Mouse (Mus musculus): Measurements from ENCODE around the gene Bach1.

Gene Bach1

DNA sequence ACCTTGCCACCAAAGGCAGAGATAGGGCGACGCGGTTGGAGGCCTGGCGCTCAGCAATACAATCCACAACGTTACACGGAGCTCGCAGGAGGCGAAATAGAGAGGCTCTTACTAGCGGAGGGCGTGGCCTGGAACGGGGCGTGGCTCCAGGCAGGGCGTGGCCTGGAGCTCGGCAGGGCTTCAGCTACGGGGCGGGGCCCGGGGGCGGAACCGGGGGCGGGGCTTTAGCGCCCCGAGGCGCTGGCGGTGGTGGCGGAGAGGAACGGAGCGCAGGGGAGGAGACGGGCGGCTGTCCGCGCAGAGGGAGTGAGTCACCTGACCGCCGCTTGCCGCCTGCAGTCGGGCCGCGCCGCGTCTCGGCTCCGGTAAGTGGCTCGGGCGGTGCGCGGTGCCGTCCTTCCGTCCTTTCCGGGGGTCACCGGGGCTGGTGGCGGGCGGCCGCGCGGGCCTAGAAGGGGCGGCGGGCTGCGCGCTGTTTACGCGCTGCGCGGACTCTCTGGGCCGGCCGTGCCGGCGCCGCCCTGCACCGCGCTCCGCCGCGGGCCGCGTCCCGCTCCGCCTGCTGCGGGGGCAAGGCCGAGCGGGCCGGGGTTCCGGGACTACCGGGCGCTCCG is at the start of gene Bach1:
Bach1 (plus strand) TSS at position 254 of the 614 bp plus-strand sequence.
- peak; percentile 89 to 92 for DNase-seq (ENCODE audit: low spot score in 2 of 2)

DNA sequence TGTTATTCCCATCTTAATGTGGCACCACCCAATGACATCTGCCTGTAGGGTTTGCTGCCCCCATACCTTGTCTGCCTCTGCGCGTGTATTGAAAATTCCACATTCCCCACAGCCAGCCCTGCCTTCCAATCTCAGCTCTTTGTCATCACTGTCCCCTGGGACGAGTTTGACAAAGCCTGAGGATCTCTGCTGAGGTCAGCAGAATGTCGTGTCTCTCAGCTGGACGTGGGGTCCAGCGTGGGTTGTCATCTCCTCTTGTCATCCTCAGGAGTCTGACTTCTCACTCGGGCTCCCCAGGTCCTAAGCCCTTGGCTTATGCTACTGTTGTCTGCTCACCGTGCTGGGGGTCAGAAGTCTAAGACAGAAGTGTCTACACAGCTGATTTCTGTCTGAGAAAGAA is 46.4 kb upstream of the Bach1 start:
- DNase-seq (ENCODE audit: low spot score in 2 of 2), result no peak

DNA sequence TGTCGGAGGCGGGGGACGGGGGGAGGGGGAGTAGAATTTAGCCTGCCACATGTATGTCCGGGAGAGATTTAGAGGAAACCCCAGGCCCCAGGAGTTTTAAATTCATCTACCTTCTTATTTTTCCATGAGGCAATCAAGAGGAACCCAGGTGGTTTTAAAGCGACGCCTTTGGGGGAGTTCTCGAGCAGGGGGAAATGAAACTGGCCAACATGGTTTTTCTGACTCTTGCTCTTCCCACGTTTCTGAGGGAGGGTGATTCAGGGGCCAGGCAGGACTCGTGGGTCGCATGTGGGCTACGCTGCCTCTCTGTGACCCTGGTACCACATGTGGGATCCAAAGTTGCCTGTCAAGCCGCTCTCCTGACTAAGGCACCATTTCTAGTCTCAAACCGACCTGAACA is 45.8 kb upstream of the Bach1 start:
- DNase-seq (ENCODE audit: low spot score in 2 of 2), result no peak

DNA sequence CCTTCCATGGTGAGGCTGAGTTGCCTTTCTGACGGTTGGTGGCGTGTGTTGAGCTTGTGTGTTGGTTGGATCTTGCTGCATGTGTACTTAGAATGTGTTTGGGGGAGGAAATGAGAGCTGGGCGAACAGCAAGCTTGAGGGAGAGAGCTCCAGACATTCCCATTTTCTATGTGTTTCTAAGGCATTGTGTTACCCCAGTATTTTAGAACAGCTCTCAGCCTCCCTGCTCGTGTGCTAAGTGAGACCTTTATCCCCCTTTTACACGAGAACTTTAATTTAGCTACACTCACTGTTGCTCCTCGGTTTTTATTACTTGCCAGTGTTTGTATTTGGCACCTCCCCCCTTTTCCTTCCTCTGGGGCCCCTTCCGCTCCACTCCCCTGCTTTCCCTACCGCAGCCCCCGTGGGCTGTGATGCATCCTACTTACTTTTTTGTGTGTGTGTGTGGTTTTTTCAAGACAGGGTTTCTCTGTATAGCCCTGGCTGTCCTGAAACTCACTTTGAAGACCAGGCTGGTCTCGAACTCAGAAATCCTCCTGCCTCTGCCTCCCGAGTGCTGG is 44.6 kb upstream of the Bach1 start:
- no peak for DNase-seq (ENCODE audit: low spot score in 2 of 2)

DNA sequence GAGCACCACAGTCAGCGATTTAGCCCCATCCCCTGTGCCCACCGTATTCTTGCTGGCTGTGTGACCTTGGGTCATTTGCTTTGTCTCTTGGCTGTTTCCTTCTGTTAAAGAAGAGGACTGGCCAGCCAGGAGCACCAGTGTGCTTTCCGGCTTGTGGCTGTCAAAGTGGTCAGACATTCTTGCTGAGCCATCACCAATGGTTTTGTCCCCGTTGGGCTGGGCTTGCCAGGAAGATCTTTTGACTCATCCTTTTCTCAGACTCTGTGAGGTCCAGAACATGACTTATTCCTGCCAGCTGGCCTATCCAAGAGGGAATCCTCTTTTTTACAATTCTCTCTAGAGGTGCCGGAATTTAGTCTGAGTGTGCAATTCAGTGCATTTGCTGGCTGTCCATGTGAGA is 43.7 kb upstream of the Bach1 start:
- DNase-seq (ENCODE audit: low spot score in 2 of 2), result peak; percentile 15 to 38

DNA sequence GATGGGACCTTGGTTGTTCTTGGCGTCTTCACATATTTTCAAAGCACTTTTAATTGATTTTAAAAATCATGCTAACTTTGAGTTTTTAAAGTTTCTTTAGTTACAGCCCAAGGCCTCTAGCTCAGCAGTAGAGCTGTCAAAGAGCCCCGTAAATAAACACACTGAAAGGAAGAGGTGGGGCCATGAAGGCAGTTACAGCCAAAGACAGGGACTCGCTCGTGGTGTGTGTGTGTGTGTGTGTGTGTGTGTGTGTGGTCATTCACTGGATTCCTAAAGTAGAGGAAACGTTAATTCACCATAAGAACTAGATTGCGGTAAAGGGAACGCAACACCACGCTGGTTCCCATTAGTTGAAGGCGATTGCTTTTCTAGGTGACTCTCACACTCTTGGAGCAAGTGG is 43.2 kb upstream of the Bach1 start:
- no peak for DNase-seq (ENCODE audit: low spot score in 2 of 2)

DNA sequence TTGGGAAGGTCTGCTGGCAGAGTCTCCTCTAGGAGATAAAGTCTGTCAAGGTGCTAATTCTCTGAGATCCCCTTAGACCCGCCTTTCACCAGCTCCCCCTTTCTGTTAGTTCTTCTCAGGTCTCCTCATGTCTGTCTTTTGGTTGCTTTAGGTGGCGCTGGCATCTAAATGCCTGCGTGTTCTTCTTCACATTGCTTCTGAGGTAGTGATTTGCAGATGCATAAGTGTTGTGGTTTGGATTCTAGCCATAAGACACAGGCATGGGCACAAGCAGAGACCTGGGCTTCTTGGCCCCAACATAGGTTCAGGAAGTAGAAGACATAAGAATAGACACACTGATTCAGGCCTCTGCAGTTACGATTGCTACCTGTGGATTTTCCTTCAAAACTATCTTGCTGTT is 42.0 kb upstream of the Bach1 start:
- no peak for DNase-seq (ENCODE audit: low spot score in 2 of 2)

DNA sequence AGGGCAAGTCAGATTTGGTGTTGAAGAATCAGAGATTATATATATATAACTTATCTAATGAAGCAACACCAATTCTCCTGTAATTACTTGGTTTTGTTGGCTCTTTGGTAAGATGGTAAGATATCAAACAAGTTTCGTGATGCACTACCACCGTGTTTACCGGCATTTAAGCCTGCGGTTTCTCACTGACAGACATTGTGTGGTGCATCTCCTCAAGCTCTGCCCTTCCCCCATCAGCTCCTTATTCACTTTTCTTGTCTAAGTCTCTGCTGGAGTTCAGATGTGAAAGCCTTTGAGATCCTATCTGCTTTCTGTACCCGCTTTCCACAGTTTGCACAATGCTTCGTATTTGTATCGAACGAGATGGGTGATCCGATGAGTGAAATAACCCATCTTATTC is 41.5 kb upstream of the Bach1 start:
- no peak for DNase-seq (ENCODE audit: low spot score in 2 of 2)

DNA sequence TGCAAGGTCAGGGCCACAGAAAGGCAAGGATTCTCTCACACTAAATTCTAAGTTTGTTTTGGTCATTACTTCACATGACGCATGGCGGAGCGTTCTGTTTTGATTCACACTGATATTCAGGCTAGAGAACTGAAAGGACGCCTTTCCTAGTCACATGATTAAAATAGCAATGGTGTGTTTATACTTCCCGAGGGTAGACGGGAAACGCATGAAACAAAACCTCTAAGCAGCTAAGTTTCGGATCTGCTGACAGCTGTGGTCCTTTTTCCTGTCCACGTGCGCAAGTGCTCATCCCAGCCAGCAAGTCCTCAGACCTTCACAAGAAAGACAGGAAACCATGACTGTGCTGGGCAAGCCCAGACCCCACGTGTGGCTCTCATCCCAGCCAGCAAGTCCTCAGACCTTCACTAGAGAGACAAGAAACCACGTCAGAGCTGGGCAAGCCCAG is 37.7 kb upstream of the Bach1 start:
- peak; percentile 76 to 86 for DNase-seq (ENCODE audit: low spot score in 2 of 2)

DNA sequence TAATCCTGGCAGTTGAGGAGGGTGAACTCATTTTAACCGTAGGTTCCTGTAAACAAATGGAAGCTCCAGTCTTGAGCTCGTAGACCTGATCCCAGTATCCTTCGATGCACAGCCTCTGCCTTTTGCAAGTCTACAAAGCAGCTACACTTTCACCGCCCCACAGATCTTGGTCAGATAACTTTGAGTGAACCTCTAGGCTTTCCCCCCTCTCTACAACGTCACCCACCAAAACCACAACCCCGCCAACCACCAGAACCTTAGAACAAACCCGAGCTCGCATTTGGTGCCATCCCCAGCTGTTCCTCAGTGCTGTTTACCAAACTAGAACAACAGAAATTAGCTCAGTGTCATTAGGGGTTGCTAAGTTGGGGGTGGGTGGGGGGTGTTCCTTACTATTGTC is 37.1 kb upstream of the Bach1 start:
- DNase-seq (ENCODE audit: low spot score in 2 of 2), result no peak

DNA sequence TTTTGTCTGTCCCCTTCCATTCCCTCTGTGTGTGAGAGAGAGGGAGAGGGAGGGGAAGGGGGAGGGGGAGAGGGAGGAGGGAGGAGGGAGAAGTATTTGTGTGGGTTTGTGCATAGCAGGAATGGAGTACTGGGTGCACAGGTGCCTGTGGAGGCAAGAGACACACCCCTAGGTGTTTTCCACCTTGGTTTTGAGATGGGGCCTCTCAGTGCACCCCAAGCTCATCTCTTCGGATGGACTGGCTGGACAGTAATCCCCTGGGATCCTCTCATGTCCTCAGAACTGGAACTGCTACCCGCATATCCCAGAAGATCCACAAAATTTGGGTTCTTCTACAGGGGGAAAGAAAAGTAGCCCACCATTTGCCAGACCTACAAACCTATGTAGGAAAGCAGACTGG is 36.2 kb upstream of the Bach1 start:
- DNase-seq (ENCODE audit: low spot score in 2 of 2), result no peak

DNA sequence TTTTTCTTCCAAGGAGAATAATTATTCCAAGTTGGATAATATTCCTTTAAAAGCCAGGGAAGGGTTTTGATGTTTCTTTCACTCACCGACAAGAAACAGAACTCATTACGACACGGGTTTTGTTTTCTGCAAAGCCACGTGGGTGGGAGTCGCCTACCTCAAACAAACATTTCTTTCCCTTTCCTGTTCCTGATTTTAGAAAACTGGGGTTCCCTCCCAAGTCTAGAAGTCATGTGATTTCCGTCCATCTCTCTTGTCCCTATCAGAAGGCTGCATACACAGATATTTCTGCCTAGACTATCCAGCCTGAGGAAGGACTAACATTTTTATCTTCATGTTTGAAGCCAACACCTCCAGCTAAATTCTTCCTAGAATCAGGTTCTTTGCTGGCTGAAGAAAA is 34.9 kb upstream of the Bach1 start:
- peak; percentile 66 to 79 for DNase-seq (ENCODE audit: low spot score in 2 of 2)

DNA sequence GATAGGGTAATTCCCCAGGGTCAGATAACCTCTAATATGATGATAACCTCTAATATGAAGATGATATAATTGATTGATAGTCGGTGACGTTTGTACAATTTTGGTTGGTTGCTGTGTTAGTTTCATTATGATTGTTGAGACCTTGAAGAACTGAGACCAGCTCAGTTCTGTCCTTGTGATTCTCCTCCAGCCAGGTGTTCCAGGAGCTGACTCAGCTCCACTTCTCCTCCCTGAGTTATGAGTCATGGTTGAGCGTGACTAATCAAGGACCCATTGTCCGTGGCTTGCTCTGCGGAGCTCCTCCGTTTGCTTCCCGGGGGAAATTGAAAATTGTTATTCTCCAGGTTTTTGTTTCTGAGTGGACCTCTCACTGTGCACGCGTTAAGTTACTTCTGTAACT is 33.5 kb upstream of the Bach1 start:
- no peak for DNase-seq (ENCODE audit: low spot score in 2 of 2)

DNA sequence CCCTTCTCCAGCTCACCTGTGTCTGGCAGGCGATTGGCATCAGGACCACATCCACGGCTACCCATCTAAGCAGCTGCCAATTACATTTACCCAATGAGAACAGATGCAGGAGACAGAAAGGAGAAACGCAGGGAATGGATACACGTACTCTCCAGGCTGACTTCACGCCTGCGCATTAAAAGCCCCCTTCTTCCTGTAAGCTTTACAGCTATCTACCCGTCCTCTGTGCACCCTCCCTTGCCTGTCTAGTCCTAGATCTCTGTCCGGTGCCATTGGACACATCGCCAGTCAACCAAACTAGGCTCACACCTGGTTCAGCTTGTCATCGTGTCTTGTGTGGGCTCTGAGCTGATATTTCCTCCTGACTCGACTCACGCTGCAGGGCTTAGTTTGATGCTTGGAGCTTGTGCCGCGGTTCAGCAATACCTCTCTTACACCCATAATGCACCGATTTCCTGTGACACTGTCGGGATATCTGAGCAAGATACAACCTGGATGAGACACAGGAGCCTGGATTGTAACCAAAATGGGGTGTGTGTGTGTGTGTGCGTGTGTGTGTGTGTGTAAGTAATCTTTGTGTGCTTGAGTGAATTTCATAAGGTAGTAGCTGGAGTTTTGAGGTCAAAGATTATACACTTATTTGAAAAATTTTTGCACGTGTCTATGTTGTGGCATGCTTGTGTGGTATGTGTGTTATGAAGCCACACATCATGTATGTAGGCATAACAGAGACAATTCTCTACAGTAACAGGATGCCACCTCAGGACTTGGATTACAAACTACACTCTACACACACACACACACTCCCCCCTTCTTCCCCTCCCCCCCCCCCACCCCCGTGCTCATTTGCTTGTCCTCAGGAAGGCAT is 32.8 kb upstream of the Bach1 start:
- no peak for DNase-seq (ENCODE audit: low spot score in 2 of 2)

DNA sequence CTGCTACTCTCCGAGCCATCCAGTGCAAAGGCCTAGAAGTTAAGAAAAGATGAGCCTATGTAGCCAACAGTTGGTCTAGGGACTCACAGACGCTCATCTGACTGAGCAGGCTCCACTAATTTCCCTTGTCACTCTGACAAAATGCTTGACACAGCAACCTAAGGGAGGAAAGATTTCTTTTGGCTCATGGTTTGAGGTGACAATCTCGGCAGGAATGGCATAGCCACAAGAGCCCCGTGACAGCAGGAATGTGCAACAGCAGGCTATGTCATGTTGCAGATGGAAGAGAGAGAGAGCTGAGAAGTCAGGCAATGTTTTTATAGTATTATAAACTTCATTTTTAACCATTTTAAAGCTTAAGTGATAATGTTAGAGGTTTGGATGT is 32.1 kb upstream of the Bach1 start:
- DNase-seq (ENCODE audit: low spot score in 2 of 2), result no peak

DNA sequence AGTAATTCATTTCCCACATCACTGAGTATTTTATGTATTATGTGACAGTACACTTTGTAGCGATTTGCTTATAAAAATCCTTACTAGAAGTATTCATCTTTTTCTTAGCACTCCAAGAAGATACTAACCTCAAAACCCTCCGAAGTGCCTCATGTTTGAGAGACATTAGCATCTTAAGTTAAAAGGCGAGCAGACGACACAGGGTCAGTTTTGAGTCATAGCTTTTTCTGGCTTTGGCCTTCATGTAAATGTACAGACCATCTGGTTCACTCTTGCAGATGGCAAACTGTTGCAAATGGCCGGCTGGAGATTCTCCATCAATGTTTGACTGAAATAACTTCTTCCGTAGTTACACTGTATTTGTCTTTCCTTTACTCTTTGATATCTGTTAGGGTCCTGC is 30.7 kb upstream of the Bach1 start:
- no peak for DNase-seq (ENCODE audit: low spot score in 2 of 2)

DNA sequence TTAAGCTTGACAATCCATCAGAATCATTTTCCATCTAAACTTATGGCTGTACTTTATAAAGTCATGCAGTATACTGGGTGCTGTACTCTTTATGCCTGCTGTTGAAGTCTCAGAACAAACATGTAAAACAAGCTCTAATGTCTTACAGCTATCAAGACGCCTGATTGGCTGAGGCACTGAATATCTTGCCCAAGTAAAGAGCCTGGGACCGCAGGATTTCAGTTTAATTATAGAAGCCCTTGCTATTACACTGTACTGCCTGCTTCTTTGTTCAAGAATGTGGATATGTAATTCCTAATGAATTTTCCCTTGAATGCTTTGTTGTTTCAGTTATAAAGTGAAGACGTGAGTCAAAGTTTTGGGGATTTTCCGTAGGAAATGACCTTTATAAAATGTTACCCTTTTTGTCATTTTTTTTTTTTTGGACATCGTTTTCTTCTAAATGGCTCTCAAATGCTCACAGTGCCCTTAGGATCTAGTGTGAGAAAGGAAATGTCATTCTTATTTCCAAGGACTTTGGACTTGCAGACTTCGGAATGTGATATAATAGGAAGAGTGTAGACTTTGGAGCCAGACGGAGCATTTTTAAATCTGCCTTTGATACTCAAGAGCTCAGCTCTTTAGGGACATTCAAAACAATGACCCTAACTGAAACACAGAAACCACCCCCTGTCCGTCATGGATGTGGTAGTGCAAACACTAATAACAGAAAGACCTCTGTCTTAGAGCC is 28.5 kb upstream of the Bach1 start:
- DNase-seq (ENCODE audit: low spot score in 2 of 2), result no peak

DNA sequence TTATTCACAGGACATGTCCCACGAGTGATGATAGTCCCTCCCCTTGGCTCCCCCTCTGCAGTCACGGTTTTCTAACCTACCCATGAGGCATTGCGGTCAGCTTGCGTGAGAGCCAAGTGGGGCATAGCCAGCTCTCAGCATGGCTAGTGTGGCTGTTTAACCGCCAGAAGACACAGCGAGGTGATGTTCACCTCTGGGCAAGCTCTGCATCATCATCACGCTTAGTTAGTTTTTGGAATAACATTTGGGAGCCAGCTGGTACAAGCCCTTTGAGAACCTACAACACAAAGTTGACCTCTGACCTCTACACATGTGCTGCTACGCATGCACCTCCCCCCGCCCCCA is 28.0 kb upstream of the Bach1 start:
- no peak for DNase-seq (ENCODE audit: low spot score in 2 of 2)

DNA sequence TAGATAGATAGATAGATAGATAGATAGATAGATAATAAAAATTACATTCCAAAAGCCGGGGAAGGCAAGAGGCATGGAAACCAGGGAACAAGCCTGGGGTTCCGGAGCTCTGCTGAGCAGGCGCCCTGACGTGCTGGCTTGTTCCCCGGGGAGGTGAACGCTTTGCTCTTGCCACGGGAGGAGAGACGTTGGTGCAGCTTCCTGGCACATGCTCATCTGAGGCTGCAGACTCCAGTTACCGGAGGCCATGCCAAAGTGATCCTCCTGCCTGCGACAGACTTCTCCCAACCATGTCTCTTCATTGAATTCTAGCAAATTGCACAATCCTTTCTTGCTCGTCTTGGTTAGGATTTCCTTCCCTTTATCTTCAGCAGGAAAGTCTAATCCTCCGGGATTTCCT is 27.4 kb upstream of the Bach1 start:
- peak in 1 of 2 experiments; percentile 6 for DNase-seq (ENCODE audit: low spot score in 2 of 2)

DNA sequence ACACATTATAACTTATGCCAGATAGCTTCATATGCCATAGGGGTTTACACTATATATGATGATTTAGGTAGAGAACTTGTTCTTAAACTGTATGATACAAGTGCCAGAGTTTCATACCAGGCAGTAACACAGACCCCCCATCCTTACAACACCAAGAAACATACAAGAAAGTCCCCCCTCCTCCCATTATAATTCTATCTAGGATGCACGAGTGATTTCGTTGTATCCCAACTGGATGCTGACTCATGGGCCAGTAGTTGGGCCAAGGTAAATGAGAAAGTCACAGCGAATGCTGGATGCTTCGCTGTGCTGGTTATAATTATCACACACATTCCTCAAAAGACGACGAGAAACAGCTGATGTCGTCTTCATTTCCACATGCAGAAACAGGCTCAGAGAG is 25.6 kb upstream of the Bach1 start:
- no peak for DNase-seq (ENCODE audit: low spot score in 2 of 2)

DNA sequence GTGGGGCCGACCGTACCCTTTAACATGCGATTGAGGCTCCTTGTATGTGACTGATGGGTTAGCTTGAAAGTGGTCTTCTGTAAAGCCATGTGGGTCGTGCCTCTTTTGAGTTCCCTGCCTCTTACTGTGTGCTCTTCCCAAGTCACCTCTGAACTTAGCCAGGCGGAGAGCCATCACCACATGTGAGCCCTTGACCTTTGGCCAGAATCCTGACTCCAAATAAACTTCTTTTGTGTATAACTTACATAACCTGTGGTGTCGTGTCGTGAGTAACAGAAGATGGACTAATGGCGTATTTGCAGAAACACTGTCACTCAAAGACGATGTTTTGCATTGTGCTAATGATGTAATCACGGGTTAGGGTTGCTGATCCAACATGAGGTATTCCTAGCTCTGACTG is 22.6 kb upstream of the Bach1 start:
- no peak for DNase-seq (ENCODE audit: low spot score in 2 of 2)

DNA sequence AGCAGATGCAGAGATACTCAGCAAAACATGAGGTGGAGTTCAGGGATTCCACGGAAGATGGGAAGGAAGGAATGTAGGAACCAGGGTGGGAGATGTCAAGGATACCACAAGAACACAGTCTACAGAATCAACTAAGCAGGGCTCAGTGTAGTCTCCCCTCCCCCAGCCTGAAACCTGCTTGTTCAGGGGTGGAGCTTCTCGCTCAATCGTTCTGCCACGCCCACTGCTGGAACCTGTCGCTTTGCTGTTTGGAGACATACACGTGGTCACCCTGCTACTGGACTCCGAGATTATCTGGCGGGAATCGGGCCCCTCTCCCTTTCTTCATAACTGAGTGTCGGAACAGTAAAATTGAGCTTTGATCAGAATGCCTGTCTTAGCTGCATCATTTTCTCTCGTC is 20.1 kb upstream of the Bach1 start:
- no peak for DNase-seq (ENCODE audit: low spot score in 2 of 2)

Data from heart, adult 9 months (tissue).